Mouse (Mus musculus) forebrain, embryonic 13.5 days (tissue): Measurements from ENCODE around the gene Mfsd1. TPM values are rescaled to one million over a fixed set of nuclear protein-coding genes. Genes with fewer than 3 reads are reported as not detected.
A peak's percentile ranks its signal among the peaks of the same experiment; 100 is the strongest.

Source experiments
- ATAC-seq: fragments of 200-750 bp; cut with Nextera tagmentation; 2 replicates; pipeline ENCODE4 v1.8.0; 2017
- H3K27ac ChIP-seq: fragments of 300-500 bp; sonication (generic); 2 replicates; pipeline ENCODE4 v1.5.1; 2015; ENCODE audit warnings: inconsistent platforms, mild to moderate bottlenecking, moderate library complexity
- H3K27me3 ChIP-seq: fragments of 300-500 bp; sonication (generic); 2 replicates; pipeline ENCODE4 v1.6.1; 2015; ENCODE audit warnings: mild to moderate bottlenecking, inconsistent platforms
- H3K36me3 ChIP-seq: fragments of 300-500 bp; sonication (generic); 2 replicates; pipeline ENCODE4 v1.6.1; 2015; ENCODE audit warnings: mild to moderate bottlenecking, inconsistent platforms; ENCODE audit not compliant: poor library complexity, severe bottlenecking
- H3K4me1 ChIP-seq: fragments of 300-500 bp; sonication (generic); 2 replicates; pipeline ENCODE4 v1.6.1; 2015; ENCODE audit warnings: inconsistent platforms
- H3K4me2 ChIP-seq: fragments of 300-500 bp; sonication (generic); 2 replicates; pipeline ENCODE4 v1.6.1; 2015; ENCODE audit warnings: inconsistent platforms, mild to moderate bottlenecking, moderate library complexity
- H3K4me3 ChIP-seq: fragments of 300-500 bp; sonication (generic); 2 replicates; pipeline ENCODE4 v1.5.1; 2015; ENCODE audit warnings: mild to moderate bottlenecking, inconsistent platforms
- H3K9ac ChIP-seq: fragments of 300-500 bp; sonication (generic); 2 replicates; pipeline ENCODE4 v1.6.1; 2015; ENCODE audit warnings: mild to moderate bottlenecking, inconsistent platforms
- H3K9me3 ChIP-seq: fragments of 300-500 bp; sonication (generic); replicated peaks from 2 replicates; pipeline ENCODE4 v1.6.1; 2016; ENCODE audit warnings: inconsistent platforms
- WGBS: fragments of 180-500 bp; shearing (Covaris S2); methylation state at CpG from one replicate; pipeline ENCODE4 v1.1.7; 2015; 5-methylcytosine and 5-hydroxymethylcytosine counted together
- polyA plus RNA-seq: library from polyadenylated mRNA; unstranded; fragments of >200 nt; fragmentation: Nextera tagmentation; extraction: Ambion mirVana; gene quantifications from 2 replicates; pipeline ENCODE4 v1.2.1, GENCODE M21; 2015

Mfsd1 gene
- polyA plus RNA-seq: 36.2 and 37.0 TPM in 2 replicates

DNA sequence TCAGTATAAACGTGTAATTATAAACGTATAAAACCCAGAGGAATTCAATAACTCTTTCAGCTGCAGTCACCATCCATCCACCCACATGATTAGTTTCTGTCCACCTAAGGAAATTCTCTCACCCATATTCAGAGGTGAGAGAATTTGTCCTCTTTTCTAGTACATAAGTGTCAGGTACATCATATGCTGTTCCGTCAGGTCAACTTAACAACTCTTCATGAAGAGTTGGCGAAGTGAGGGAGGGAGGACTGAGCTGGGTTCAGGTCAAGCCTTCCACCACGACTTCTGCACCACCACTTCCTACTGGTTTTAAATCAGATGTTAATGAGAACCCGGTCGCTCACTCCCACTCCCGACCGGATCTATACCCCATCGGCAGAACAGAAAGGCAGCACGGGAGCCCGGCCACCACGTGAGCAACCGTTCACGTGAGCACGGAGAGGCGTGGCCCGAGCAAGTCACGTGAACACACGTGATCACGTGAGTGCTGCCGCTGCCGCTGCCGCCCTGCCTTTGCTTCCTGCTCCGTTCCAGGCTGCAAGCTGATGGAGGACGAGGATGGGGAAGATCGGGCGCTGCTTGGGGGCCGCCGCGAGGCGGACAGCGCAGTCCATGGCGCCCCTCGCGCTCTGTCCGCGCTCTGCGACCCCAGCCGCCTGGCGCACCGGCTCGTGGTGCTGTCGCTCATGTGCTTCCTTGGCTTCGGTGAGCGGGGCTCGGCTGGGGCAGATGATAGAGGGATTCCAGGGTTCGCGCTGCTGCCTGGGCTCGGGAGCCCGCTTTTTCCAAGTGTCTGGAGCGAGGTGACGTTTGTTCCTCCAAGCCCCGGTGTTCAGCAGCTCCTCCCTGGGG, at the start of gene Mfsd1:
TSS of gene Mfsd1 (plus strand) at position 469 of the 852 bp plus-strand sequence.
- Histone ChIP-seq H3K4me2 (peak within 1 kb of the TSS; percentile 91), H3K9ac (peak within 1 kb of the TSS; percentile 87), H3K27ac (peak within 1 kb of the TSS; percentile 48), H3K36me3 (peaks cover 7% of the 10 kb centered on the region), H3K4me3 (peak within 1 kb of the TSS; percentile 89), H3K4me1 (peaks cover 11% of the 10 kb centered on the region), H3K27me3 (peaks cover 22% of the 10 kb centered on the region; the same call in 1 of the 2 replicates), H3K9me3 (no peaks in the 10 kb centered on the region)
- peak; percentile 94 for ATAC-seq
- 5% methylated on average over 54 of the region's 54 CpGs for WGBS

DNA sequence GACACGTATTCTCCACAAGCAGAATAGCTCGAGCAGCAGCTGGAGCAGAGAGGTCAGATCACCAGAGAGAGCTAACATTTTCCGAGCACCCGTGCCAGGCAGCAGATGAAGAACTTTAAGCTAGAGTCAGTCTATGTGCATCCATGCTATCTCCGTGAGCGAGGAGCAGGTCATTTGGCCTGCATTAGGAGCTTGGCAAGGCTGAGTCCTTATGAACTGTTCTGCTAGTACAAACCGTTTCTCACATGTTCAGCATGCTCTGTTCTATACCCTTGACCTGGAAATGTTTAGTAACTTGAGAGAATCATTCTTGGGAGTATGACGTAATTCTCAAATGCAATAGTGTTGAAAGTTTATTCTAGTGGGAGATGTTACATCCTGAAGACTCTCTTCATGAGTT, 38.9 kb upstream of the Mfsd1 start:
- WGBS: 88% methylated on average over 8 of the region's 8 CpGs
- Histone ChIP-seq H3K9me3 (no peaks in the 10 kb centered on the region), H3K27me3 (no peaks in the 10 kb centered on the region), H3K4me1 (no peaks in the 10 kb centered on the region), H3K4me3 (no peak overlapping the region), H3K9ac (no peak overlapping the region), H3K36me3 (no peaks in the 10 kb centered on the region), H3K27ac (no peak overlapping the region), H3K4me2 (no peak overlapping the region)
- ATAC-seq: no peak

DNA sequence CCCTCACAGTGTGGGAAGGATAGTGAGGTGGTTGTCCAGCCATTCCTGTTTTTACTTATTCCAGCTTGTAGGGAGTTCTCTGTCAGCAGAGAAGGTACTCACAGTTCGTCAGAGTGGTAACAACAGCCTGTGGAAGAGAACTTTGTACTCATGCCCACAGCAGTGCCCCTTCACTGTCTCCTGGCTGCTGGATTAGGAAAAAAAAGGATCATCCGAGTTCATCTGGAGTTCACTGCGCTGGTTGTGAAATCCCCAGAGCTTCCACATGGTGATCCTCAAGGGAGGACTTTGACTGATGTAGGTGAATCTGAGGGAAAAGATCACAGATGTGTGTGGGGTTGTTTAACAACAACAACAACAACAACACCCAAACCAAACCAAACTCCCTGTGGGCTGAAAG, 31.3 kb upstream of the Mfsd1 start:
- Histone ChIP-seq H3K36me3 (no peaks in the 10 kb centered on the region), H3K27me3 (no peaks in the 10 kb centered on the region), H3K4me1 (no peaks in the 10 kb centered on the region), H3K27ac (no peak overlapping the region), H3K9ac (no peak overlapping the region), H3K9me3 (no peaks in the 10 kb centered on the region), H3K4me3 (no peak overlapping the region), H3K4me2 (no peak overlapping the region)
- ATAC-seq: no peak
- WGBS: 78% methylated on average over 3 of the region's 3 CpGs

DNA sequence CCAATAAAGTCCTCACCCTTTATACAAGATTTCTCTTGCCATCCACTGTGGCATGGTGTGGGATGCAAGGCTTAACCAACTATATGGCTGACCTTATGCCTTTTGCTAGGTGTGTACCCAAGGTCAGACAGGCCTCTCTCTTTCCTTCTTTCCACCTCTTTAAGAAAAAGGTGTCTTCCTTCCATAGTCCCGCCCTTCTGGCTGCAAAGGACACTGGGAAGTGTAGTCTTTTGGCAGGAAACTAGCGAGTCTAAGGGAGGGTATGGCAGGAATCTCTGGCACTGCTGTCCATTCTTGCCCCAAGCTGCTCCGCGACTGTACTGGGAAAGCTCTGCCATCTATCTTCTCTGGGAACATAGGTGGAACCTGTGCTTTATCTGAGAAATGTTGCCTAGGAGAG, 29.3 kb upstream of the Mfsd1 start:
- Histone ChIP-seq H3K4me1 (peaks cover 5% of the 10 kb centered on the region; the same call in 1 of the 2 replicates), H3K9me3 (no peaks in the 10 kb centered on the region), H3K4me2 (no peak overlapping the region), H3K36me3 (no peaks in the 10 kb centered on the region), H3K4me3 (no peak overlapping the region), H3K27me3 (no peaks in the 10 kb centered on the region), H3K27ac (no peak overlapping the region), H3K9ac (no peak overlapping the region)
- WGBS: 48% methylated on average over 4 of the region's 4 CpGs
- ATAC-seq: 0 out of 2 replicates have a peak, but pooled peaks have one; percentile 7

DNA sequence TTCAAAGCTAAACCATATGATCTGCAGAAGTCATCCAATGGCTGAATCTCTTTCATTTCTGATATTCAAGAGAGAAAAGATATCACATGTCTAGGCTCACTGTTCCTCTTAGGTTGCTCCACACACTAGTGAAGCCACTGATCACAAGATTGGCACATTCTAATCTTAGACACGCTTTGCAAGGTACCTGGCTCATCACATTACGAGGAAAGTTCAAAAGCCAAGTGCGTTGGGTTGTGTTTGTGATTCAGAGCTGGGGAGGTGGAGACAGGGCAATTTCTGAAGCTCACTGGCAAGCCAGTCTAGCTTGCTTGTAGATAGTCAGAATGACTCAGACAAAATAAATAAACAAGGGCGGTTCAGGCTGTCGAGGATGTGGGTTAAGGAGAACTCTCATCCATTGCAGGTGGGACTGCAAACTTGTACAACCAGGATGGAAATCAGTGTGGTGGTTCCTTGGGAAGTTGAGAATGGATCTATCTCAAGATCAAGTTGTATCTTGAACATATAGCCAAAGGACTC, 28.6 kb upstream of the Mfsd1 start:
- 91% methylated on average over 5 of the region's 5 CpGs for WGBS
- ATAC-seq: no peak
- Histone ChIP-seq H3K4me3 (no peak overlapping the region), H3K9me3 (no peaks in the 10 kb centered on the region), H3K27me3 (no peaks in the 10 kb centered on the region), H3K4me2 (no peak overlapping the region), H3K36me3 (no peaks in the 10 kb centered on the region), H3K4me1 (peaks cover 5% of the 10 kb centered on the region; the same call in 1 of the 2 replicates), H3K9ac (no peak overlapping the region), H3K27ac (no peak overlapping the region)

DNA sequence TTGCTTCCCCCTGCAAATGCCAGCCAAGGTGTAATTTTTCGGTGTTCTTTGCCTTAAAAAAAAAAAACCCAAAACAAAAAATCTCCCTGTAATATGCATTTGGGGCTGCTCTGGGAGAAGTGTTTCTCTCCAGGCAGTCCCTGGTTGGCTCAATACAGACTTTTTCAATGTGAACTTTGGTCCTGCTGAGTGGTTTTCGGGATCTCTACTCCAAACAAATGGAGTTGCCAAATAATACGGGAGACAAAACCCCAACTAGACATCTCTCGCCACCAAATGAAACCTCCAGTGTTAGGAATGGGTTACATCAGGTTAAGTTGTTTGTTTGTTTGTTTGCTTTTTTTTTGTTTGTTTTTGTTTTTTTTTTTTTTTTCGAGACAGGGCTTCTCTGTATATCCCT, 27.3 kb upstream of the Mfsd1 start:
- ATAC-seq: no peak
- H3K9ac ChIP-seq: no peak overlapping the region
- H3K4me2 ChIP-seq: no peak overlapping the region
- H3K9me3 ChIP-seq: no peaks in the 10 kb centered on the region
- 84% methylated on average over 5 of the region's 5 CpGs for WGBS
- peaks cover 5% of the 10 kb centered on the region; the same call in 1 of the 2 replicates for H3K4me1 ChIP-seq
- no peak overlapping the region for H3K4me3 ChIP-seq
- no peaks in the 10 kb centered on the region for H3K36me3 ChIP-seq
- no peak overlapping the region for H3K27ac ChIP-seq
- no peaks in the 10 kb centered on the region for H3K27me3 ChIP-seq

DNA sequence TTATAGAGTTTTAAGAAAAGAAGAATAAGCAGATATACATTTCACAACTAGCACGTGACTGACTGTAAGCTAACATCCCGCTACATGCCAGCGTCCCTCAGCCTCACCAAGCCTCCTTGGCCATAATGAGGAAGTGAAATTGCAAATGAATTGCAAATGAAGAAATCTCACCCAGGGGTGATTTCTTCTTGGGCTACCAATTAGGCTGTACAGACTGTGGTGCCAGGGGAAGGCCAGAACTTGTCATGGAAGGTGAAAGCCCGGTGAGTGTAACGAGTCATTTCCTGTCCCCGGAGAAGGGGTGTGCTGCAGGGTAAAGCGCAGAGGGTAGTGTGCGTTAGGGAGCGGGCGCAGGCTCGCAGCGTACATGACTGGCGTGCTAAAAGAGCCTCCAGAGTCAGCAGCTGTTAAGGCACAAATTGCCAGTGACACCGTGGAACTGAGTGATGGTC, 25.3 kb upstream of the Mfsd1 start:
- H3K9ac ChIP-seq: peak overlapping the region; percentile 35
- peaks cover 5% of the 10 kb centered on the region; the same call in 1 of the 2 replicates for H3K4me1 ChIP-seq
- H3K27me3 ChIP-seq: no peaks in the 10 kb centered on the region
- H3K27ac ChIP-seq: peak overlapping the region; percentile 61; the same call in 1 of the 2 replicates
- WGBS: 48% methylated on average over 14 of the region's 14 CpGs
- no peaks in the 10 kb centered on the region for H3K9me3 ChIP-seq
- peak overlapping the region; percentile 19 for H3K4me3 ChIP-seq
- peak overlapping the region; percentile 50 for H3K4me2 ChIP-seq
- ATAC-seq: peak; percentile 91
- no peaks in the 10 kb centered on the region for H3K36me3 ChIP-seq

DNA sequence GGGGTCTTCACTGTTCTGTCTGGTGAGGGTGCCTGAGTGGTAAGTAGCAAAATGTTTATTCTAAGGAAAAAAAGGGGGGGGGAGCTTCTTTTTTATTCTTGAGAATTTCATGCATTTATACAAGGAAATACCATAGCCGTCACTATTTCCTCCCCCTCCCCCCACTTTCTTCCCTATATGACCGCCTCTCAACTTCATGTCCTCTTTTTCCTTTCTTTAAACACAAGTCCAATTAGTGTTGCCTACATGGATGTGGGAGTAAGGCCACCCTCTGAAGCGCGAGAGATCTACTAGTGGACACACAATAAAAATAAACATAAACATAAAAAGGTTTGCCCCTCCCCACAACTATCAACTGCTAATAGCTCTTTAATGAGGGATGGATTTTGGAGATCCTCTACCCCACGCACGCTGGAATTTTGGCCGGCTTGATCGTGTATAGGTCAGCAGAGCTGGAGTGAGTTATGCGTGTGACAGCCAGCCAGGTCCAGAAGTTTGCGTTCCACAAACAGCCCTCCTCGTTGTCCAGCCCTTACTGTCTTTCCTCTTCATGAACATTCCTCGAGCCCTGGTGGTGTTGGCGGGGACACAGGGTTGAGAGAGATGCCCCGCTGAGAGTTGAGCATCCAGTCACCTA, 24.7 kb upstream of the Mfsd1 start:
- peak overlapping the region; percentile 50 for H3K4me2 ChIP-seq

DNA sequence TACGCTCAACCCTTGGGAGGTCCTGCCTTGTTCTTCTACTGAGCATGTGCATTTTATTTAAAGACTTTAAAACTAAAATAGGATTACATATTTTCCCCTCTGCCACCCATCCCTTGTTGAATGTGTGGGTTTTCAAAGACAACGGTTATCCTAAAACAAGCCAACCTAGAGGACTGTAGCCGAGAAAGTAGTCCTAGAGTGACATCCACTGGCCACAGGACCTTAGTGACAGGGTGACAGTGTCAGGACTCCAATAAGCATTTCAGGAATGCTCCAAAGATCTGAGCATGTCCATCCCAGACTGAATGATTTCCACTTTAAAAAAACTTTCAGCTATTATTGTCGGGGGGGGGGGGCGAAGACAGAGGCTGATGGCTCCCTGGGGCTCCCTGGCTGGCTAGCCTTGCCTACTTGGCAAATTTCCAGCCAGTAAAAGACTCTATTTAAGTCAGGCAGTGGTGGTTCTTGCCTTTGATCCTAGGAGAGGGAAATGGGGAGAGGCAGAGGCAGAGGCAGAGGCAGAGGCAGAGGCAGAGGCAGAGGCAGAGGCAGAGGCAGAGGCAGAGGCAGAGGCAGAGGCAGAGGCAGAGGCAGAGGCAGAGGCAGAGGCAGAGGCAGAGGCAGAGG, 17.7 kb upstream of the Mfsd1 start:
- H3K9me3 ChIP-seq: no peaks in the 10 kb centered on the region
- 56% methylated on average over 5 of the region's 5 CpGs for WGBS

More for the DNA sequence above, 24.7 kb upstream of the Mfsd1 start:
- Histone ChIP-seq H3K36me3 (no peaks in the 10 kb centered on the region), H3K9me3 (no peaks in the 10 kb centered on the region), H3K9ac (no peak overlapping the region), H3K27me3 (no peaks in the 10 kb centered on the region), H3K27ac (no peak overlapping the region), H3K4me1 (peaks cover 5% of the 10 kb centered on the region; the same call in 1 of the 2 replicates), H3K4me3 (no peak overlapping the region)
- ATAC-seq: peak; percentile 29; the same call in 1 of the 2 replicates
- 84% methylated on average over 14 of the region's 14 CpGs for WGBS

DNA sequence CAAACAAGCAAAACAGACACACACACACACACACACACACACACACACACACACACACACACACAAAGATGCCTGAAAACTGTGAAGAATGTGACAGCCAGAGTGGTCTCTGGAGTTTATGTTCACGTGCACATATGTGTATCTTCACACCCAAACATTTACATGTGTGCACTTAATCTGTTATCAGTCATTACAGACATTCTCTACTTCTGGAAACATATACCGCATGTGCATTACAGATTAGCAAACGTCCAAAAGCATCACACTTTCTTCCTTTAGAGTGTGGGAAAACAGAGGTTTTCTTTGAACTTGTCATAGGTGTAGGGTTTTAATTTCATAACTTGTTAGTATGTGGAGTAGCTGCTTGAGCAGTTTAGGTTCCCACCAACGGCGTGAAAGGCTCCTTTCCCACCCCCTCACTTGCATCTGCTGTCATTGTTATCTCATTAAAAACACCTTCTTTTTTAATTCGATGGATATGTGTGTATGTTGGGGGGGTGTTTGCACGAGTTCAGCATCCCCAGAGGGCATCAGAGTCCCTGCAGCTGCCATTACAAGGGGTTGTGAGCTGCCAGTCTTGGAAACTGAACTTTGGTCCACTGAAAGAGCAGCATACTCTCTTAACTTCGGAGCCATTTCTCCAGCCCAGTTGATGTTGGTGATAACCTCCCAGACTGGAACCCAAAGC, 16.9 kb upstream of the Mfsd1 start:
- Histone ChIP-seq H3K4me2 (no peak overlapping the region), H3K9me3 (no peaks in the 10 kb centered on the region), H3K36me3 (no peaks in the 10 kb centered on the region), H3K27me3 (peaks cover 5% of the 10 kb centered on the region; the same call in 1 of the 2 replicates), H3K4me1 (no peaks in the 10 kb centered on the region), H3K27ac (no peak overlapping the region), H3K4me3 (no peak overlapping the region), H3K9ac (no peak overlapping the region)
- ATAC-seq: no peak
- 70% methylated on average over 8 of the region's 8 CpGs for WGBS

More for the DNA sequence above, 17.7 kb upstream of the Mfsd1 start:
- Histone ChIP-seq H3K4me3 (no peak overlapping the region), H3K4me1 (no peaks in the 10 kb centered on the region), H3K36me3 (no peaks in the 10 kb centered on the region), H3K27ac (no peak overlapping the region), H3K27me3 (0 out of 2 replicates have a peak, but pooled peaks cover under 1% of the 10 kb centered on the region), H3K9ac (no peak overlapping the region), H3K4me2 (no peak overlapping the region)
- ATAC-seq: no peak

DNA sequence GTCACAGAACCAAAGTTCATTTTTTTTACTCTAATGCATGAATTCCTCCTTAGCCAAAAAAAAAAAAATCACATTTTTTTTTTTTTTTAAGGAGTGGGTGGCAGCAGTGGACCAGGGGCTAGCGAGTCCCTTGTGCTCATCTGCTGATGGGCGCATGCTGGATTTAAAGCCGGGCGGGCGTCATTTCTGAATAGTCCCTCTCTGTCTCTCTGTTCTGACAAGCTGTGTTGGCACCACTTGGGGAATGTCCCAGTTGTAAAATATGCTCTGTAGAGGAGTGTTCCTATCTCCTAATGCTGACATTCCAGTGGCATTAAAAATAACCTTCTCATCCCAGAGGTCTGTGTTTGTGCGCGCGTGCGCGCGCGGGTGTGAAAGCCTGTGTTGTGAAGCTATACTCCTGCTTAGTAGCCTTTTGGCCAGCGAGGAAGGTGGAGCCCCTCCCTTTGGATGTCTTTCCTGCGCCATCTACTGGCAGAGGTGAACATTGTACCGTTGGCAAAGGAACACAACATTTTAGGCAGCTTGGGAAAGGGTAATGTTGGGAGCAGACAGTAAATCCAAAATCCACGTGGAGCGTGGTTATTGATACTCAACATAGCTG, 14.4 kb upstream of the Mfsd1 start:
- Histone ChIP-seq H3K27me3 (peaks cover 19% of the 10 kb centered on the region), H3K4me3 (peak overlapping the region; percentile 7; the same call in 1 of the 2 replicates), H3K27ac (no peak overlapping the region), H3K9ac (no peak overlapping the region), H3K9me3 (no peaks in the 10 kb centered on the region), H3K36me3 (no peaks in the 10 kb centered on the region), H3K4me2 (peak overlapping the region; percentile 37), H3K4me1 (no peaks in the 10 kb centered on the region; the same call in 1 of the 2 replicates)
- peak; percentile 67 for ATAC-seq
- WGBS: 21% methylated on average over 17 of the region's 17 CpGs
